Mouse (Mus musculus): ENCODE data around the gene Prl7d1. TPM values are rescaled to one million over a fixed set of nuclear protein-coding genes. Genes with fewer than 3 reads are reported as not detected.

Gene Prl7d1
- polyA plus RNA-seq, 1 experiment from 2014 or later = not detected

DNA sequence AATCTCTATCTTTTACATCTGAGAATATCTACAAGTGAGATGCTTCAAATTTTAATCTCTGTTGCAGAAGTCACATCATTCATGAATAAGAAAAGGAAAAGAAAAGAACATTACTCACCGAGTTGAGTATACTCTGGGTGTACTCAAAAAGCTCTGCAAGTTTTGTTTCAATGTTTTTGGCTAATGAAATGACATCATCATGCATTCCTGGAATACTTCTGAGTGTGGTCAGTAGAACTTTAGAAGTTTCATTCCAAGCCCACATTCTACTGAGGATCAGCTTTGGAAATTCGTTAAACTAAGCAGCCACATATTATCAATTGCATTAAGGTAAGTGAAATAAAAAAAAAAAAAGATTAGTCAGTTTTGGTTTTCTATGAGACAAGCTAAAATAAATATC, 55.8 kb downstream of the Prl7d1 start:
- no peaks in the 10 kb centered on the region for H3K9me3 ChIP-seq (replicated peaks; ENCODE audit: low read length)
- no peak overlapping the region for H3K4me2 ChIP-seq (ENCODE audit: low read length)
- H3K36me3 ChIP-seq (ENCODE audit: insufficient read depth, low read length) = no peaks in the 10 kb centered on the region
- whole genome bisulfite sequencing = 78% methylated on average over 2 of the region's 2 CpGs
- DNase-seq (ENCODE audit: low spot score) (no peak), ATAC-seq (replicated peaks; ENCODE audit: low FRiP score, low read depth) (no peak)
- H3K4me3 ChIP-seq (replicated peaks; ENCODE audit: low read depth, low read length) = no peak overlapping the region
- H3K9ac ChIP-seq (ENCODE audit: low read depth, low read length) = no peak overlapping the region
- H3K4me1 ChIP-seq (replicated peaks; ENCODE audit: insufficient read depth, low read length) = no peaks in the 10 kb centered on the region
- no peak overlapping the region for H3K27ac ChIP-seq
- no peak for TF ChIP-seq CTCF (IDR thresholded peaks at IDR 0.05; ENCODE audit: low read depth)
- H3K27me3 ChIP-seq (ENCODE audit: insufficient read depth, low read length) = no peaks in the 10 kb centered on the region

Other genes with a start within 250 kb of the Prl7d1 start
- not detected in 2 replicates for gene Prl8a8, start 203.5 kb downstream of the Prl7d1 start, polyA plus RNA-seq (2015; fragmentation: Nextera tagmentation; extraction: Ambion mirVana)
- not detected in 2 replicates for gene Prl8a9, start 152.1 kb downstream of the Prl7d1 start, polyA plus RNA-seq (2015; fragmentation: Nextera tagmentation; extraction: Ambion mirVana)
- not detected in 2 replicates for gene Prl8a1, start 134.6 kb downstream of the Prl7d1 start, polyA plus RNA-seq (2015; fragmentation: Nextera tagmentation; extraction: Ambion mirVana)
- not detected in 2 replicates for gene Prl7b1, start 106.2 kb downstream of the Prl7d1 start, polyA plus RNA-seq (2015; fragmentation: Nextera tagmentation; extraction: Ambion mirVana)
- not detected in 2 replicates for gene Prl7a1, start 74.2 kb downstream of the Prl7d1 start, polyA plus RNA-seq (2015; fragmentation: Nextera tagmentation; extraction: Ambion mirVana)
- not detected in 2 replicates for gene Prl7a2, start 48.7 kb downstream of the Prl7d1 start, polyA plus RNA-seq (2015; fragmentation: Nextera tagmentation; extraction: Ambion mirVana)
- not detected in 2 replicates for gene Prl7c1, start 64.1 kb upstream of the Prl7d1 start, polyA plus RNA-seq (2015; fragmentation: Nextera tagmentation; extraction: Ambion mirVana)
- gene Prl2a1, start 84.9 kb upstream of the Prl7d1 start, polyA plus RNA-seq (2015; fragmentation: Nextera tagmentation; extraction: Ambion mirVana) = not detected in 2 replicates
- gene Prl2c1, start 132.6 kb upstream of the Prl7d1 start, polyA plus RNA-seq (2015; fragmentation: Nextera tagmentation; extraction: Ambion mirVana) = not detected in 2 replicates

Measured in kidney, postnatal 0 days (tissue).